Mouse (Mus musculus) intestine, embryonic 16.5 days (tissue): ENCODE measurements around the gene Fbln2. TPM values are rescaled to one million over a fixed set of nuclear protein-coding genes. Genes with fewer than 3 reads are reported as not detected.

Source experiments
- ATAC-seq: fragments of 200-750 bp; cut with Nextera tagmentation; 2 replicates; pipeline ENCODE4 v1.8.0; 2017; ENCODE audit warnings: moderate TSS enrichment, moderate library complexity
- H3K27ac ChIP-seq: fragments of 300-500 bp; sonication (generic); 2 replicates; pipeline ENCODE4 v1.5.1; 2014; ENCODE audit warnings: mild to moderate bottlenecking, low read length
- H3K27me3 ChIP-seq: fragments of 300-500 bp; sonication (generic); replicated peaks from 2 replicates; pipeline ENCODE4 v1.6.1; 2014; ENCODE audit warnings: low read length, control low read depth, mixed read lengths; ENCODE audit not compliant: control insufficient read depth, insufficient read depth
- H3K36me3 ChIP-seq: fragments of 300-500 bp; sonication (generic); 2 replicates; pipeline ENCODE4 v1.6.1; 2014; ENCODE audit warnings: low read length, control low read depth; ENCODE audit not compliant: control insufficient read depth, insufficient read depth
- H3K4me1 ChIP-seq: fragments of 300-500 bp; sonication (generic); 2 replicates; pipeline ENCODE4 v1.6.1; 2014; ENCODE audit warnings: low read length, control low read depth, mixed read lengths; ENCODE audit not compliant: control insufficient read depth, insufficient read depth
- H3K4me2 ChIP-seq: fragments of 300-500 bp; sonication (generic); 2 replicates; pipeline ENCODE4 v1.6.1; 2014; ENCODE audit warnings: low read depth, low read length, control low read depth
- H3K4me3 ChIP-seq: fragments of 300-500 bp; sonication (generic); 2 replicates; pipeline ENCODE4 v1.5.1; 2014; ENCODE audit warnings: mild to moderate bottlenecking, low read length
- H3K9ac ChIP-seq: fragments of 300-500 bp; sonication (generic); 2 replicates; pipeline ENCODE4 v1.6.1; 2014; ENCODE audit warnings: low read depth, low read length
- H3K9me3 ChIP-seq: fragments of 300-500 bp; sonication (generic); 2 replicates; pipeline ENCODE4 v1.6.1; 2016; ENCODE audit warnings: low read length, control low read depth; ENCODE audit not compliant: control insufficient read depth
- WGBS: fragments of 180-500 bp; shearing (Covaris S2); extraction: QIAGEN DNeasy Blood & Tissue Kit; methylation state at CpG from one replicate; pipeline ENCODE4 v1.1.7; 2014; 5-methylcytosine and 5-hydroxymethylcytosine counted together
- polyA plus RNA-seq: library from polyadenylated mRNA; unstranded; fragments of >200 nt; fragmentation: Nextera tagmentation; extraction: Ambion mirVana; gene quantifications from 2 replicates; pipeline ENCODE4 v1.2.1, GENCODE M21; 2015

The Fbln2 gene
- polyA plus RNA-seq, 1 experiment from 2014 or later: 43.6 TPM

GRCm38 (mm10) chr6:91245331-91245730 is 33.1 kb downstream of the Fbln2 start:
- Histone ChIP-seq H3K36me3 (no peaks in the 10 kb centered on the region), H3K27me3 (peaks cover 2% of the 10 kb centered on the region; the same call in 1 of the 2 replicates), H3K27ac (no peak overlapping the region), H3K4me2 (no peak overlapping the region), H3K4me1 (no peaks in the 10 kb centered on the region), H3K9ac (no peak overlapping the region), H3K9me3 (no peaks in the 10 kb centered on the region), H3K4me3 (no peak overlapping the region)
- WGBS: 40% methylated on average over 6 of the region's 6 CpGs
- no peak for ATAC-seq

DNA sequence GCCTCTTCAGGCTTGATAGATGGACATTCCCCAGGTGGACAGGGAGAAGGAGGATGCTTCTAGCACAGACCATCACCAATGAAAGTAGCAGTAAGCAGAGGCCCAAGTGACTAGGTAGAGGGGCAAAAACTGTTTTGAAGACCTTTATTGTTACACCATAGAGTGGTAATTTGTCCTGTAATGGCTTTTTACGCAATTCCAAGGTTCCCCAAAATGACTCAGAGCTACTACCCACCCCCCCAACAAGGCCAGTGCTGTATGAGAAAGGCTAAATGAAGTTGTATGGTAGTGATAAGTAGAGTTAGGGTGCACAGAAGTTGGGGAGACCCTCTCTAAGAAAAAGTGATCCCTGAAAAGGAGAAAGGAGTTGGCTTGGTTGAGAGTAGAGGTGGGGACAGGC is 35.1 kb downstream of the Fbln2 start:
- H3K36me3 ChIP-seq: no peaks in the 10 kb centered on the region
- H3K4me1 ChIP-seq: no peaks in the 10 kb centered on the region
- no peak overlapping the region for H3K27ac ChIP-seq
- H3K4me2 ChIP-seq: no peak overlapping the region
- no peak overlapping the region for H3K9ac ChIP-seq
- 100% methylated on average over 1 of the region's 1 CpGs for WGBS
- no peak overlapping the region for H3K4me3 ChIP-seq
- ATAC-seq: no peak
- no peaks in the 10 kb centered on the region for H3K9me3 ChIP-seq
- no peaks in the 10 kb centered on the region for H3K27me3 ChIP-seq

DNA sequence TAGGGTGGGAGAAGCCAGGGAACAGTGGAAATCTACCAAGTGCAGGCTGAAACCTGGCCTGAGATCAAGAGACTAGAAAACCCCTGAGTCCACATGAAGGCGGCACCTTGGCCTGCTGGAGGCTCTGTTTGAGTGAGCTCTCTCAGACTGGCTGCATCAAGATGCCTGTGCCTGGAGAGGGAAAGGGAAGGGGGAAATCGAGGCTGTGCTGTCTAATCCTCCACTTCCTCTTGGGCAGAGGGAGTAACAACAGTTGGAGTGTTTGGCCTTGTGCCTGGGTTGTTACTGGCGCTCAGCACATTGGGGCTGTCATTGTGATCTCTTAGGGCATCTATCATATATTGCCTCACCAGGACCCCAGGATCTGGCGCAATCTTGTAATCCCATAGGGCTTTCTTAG is 36.4 kb downstream of the Fbln2 start:
- no peak for ATAC-seq
- Histone ChIP-seq H3K27me3 (no peaks in the 10 kb centered on the region), H3K4me2 (no peak overlapping the region), H3K4me3 (no peak overlapping the region), H3K4me1 (no peaks in the 10 kb centered on the region), H3K27ac (no peak overlapping the region), H3K9me3 (no peaks in the 10 kb centered on the region), H3K36me3 (no peaks in the 10 kb centered on the region), H3K9ac (no peak overlapping the region)
- WGBS: 59% methylated on average over 4 of the region's 4 CpGs

DNA sequence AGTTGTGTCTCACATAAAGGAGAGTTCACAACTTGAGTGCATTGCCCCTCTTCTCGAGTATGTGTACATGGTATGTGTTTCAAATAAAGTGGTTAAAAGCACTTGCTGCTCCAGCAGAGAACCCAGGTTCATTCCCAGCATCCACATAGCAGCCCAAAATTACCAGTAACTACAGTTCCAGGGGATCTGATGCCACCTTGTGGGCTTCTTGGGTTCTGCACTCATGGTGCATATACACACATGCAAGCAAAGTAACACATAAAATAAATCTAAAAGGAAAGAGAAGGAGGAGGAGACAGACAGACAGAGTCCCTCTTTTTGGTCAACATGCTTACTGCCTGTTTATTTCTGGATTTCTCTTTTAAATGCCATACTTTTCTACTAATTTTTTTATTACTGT is 37.5 kb downstream of the Fbln2 start:
- Histone ChIP-seq H3K27me3 (no peaks in the 10 kb centered on the region), H3K4me3 (no peak overlapping the region), H3K36me3 (no peaks in the 10 kb centered on the region), H3K4me2 (no peak overlapping the region), H3K9ac (no peak overlapping the region), H3K9me3 (no peaks in the 10 kb centered on the region), H3K4me1 (no peaks in the 10 kb centered on the region), H3K27ac (no peak overlapping the region)
- no peak for ATAC-seq
- whole genome bisulfite sequencing: 85% methylated on average over 1 of the region's 1 CpGs

GRCm38 (mm10) chr6:91259440-91260120 is 47.3 kb downstream of the Fbln2 start:
- H3K27ac ChIP-seq: no peak overlapping the region
- no peaks in the 10 kb centered on the region for H3K4me1 ChIP-seq
- H3K27me3 ChIP-seq: no peaks in the 10 kb centered on the region
- no peaks in the 10 kb centered on the region for H3K9me3 ChIP-seq
- ATAC-seq: no peak
- H3K36me3 ChIP-seq: no peaks in the 10 kb centered on the region
- H3K9ac ChIP-seq: no peak overlapping the region
- no peak overlapping the region for H3K4me2 ChIP-seq
- no peak overlapping the region for H3K4me3 ChIP-seq
- WGBS: 61% methylated on average over 16 of the region's 16 CpGs

DNA sequence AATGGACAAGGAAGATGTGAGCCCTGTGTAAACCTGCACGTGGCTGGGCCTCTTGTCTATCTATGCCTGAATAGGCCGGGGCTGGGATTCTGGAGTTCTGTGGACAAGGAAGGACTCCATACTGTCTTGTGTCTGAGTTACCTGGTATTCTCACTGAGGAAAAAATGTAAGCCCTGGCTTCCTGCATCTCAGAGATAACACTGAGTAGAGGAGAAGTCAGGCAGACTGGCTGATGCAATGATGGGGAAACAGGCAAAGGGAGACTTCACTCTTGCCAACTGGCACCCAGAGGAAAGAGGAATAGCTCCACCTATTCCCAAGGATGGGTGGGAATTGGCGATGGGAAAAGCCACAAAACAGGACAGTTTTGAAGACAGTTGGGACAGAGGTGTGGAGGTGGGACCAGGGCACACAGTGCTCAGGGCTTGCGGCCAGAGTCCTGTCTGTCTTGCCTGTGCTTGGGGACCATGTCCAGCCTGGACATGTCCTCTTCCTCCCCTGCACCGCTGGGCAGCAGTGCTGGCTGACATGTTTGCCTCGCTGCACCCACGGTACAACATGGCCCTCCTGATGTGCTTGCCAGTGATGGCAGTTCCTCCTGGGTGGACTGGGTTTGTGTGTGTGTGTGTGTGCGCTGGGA is 48.2 kb downstream of the Fbln2 start:
- H3K4me3 ChIP-seq: no peak overlapping the region
- no peak overlapping the region for H3K27ac ChIP-seq
- H3K4me2 ChIP-seq: no peak overlapping the region
- ATAC-seq: no peak
- no peaks in the 10 kb centered on the region for H3K9me3 ChIP-seq
- no peaks in the 10 kb centered on the region for H3K27me3 ChIP-seq
- H3K36me3 ChIP-seq: no peaks in the 10 kb centered on the region
- no peaks in the 10 kb centered on the region for H3K4me1 ChIP-seq
- 65% methylated on average over 8 of the region's 8 CpGs for WGBS
- H3K9ac ChIP-seq: no peak overlapping the region

DNA sequence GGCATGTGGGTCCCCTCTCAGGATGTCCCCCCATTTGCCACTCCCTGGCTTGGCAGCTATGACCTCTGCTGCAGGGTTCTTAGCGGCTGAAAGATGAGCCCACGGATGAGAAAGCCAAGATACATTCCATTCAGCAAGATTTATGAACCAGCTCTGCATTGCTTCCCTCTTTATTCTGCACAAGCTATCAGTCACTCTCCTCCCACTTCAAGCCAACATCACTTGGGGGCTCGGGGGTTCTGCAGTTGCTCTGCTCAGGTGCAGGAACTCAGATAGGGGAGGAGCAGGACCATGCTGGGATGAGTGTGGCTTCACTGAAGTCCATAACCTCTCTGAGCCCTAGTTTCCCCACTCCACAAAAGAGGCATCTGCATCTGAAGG is 48.7 kb downstream of the Fbln2 start:
- no peak overlapping the region for H3K27ac ChIP-seq
- WGBS: 38% methylated on average over 3 of the region's 3 CpGs
- H3K4me3 ChIP-seq: no peak overlapping the region
- no peaks in the 10 kb centered on the region for H3K9me3 ChIP-seq
- H3K27me3 ChIP-seq: no peaks in the 10 kb centered on the region
- ATAC-seq: no peak
- no peak overlapping the region for H3K9ac ChIP-seq
- H3K36me3 ChIP-seq: no peaks in the 10 kb centered on the region
- H3K4me1 ChIP-seq: no peaks in the 10 kb centered on the region
- H3K4me2 ChIP-seq: no peak overlapping the region

DNA sequence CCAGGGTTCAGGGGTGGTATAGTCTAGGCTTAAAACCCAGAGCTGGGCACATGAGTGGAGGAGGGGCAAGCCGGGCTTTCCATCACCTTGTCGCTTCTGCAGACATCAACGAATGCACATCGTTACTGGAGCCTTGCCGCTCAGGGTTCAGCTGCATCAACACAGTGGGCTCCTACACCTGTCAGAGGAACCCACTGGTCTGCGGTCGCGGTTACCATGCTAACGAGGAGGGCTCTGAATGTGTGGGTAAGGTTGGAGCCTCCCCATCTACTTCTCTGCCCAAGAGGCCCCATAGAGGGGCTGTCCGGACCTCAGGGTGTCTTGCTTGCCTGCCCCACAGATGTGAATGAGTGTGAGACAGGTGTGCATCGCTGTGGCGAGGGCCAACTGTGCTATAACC is 53.4 kb downstream of the Fbln2 start:
- 82% methylated on average over 12 of the region's 12 CpGs for WGBS
- Histone ChIP-seq H3K4me2 (no peak overlapping the region), H3K9me3 (no peaks in the 10 kb centered on the region), H3K27ac (no peak overlapping the region), H3K4me1 (no peaks in the 10 kb centered on the region), H3K36me3 (no peaks in the 10 kb centered on the region), H3K9ac (no peak overlapping the region), H3K4me3 (no peak overlapping the region), H3K27me3 (no peaks in the 10 kb centered on the region)
- no peak for ATAC-seq

DNA sequence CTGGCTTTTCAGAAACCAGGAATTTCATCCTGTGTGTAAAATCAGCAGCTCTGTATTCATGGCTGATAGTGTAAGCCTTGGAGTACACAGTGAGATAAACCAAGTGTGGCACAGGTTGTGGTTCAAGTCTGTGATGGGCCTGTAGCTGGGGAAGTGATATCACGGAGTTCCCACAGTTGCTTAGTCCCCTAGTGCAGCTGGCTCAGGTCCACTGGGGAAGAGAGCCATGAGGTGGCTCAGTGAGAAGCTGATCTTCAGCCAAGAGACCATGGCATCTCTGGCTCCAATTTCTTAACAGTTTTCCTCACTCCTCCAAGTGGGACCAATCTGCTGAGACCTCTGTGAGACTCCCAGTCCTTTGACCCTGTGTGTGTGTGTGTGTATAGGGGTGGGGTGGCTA is 54.4 kb downstream of the Fbln2 start:
- Histone ChIP-seq H3K36me3 (no peaks in the 10 kb centered on the region), H3K4me1 (no peaks in the 10 kb centered on the region), H3K27me3 (no peaks in the 10 kb centered on the region), H3K4me2 (no peak overlapping the region), H3K4me3 (no peak overlapping the region), H3K27ac (no peak overlapping the region), H3K9ac (no peak overlapping the region), H3K9me3 (no peaks in the 10 kb centered on the region)
- no peak for ATAC-seq
- WGBS: 62% methylated on average over 1 of the region's 1 CpGs

DNA sequence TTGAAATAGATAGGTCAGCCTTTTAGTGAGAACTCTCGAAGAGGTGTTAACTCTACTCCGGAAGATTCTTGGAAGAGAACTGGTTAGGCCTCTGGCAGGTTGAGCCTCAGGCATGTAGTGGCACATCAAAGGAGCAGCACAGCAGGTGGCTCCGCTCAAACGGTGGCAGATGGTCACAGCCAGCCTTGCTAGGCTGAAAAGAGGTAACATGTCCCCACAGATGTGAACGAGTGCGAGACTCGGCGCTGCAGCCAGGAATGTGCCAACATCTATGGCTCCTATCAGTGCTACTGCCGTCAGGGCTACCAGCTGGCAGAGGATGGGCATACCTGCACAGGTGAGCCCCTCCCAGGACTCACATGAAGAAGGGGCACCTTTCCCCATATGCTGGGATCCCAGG is 56.1 kb downstream of the Fbln2 start:
- Histone ChIP-seq H3K4me1 (no peaks in the 10 kb centered on the region), H3K27me3 (no peaks in the 10 kb centered on the region), H3K4me3 (no peak overlapping the region), H3K4me2 (no peak overlapping the region), H3K27ac (no peak overlapping the region), H3K9me3 (no peaks in the 10 kb centered on the region), H3K36me3 (no peaks in the 10 kb centered on the region), H3K9ac (no peak overlapping the region)
- WGBS: 50% methylated on average over 9 of the region's 9 CpGs
- ATAC-seq: no peak
